Mouse (Mus musculus) c-Kit-negative CD71-positive TER-119-positive erythroid progenitor cells, embryonic 14.5 days (primary cell): Measurements from ENCODE around the gene Psmg3.

Experiments
- DNase-seq: peaks from one replicate; pipeline ENCODE4 v3.0.0-alpha.2; 2013; ENCODE audit warnings: low read depth, low spot score

The Psmg3 gene

DNA sequence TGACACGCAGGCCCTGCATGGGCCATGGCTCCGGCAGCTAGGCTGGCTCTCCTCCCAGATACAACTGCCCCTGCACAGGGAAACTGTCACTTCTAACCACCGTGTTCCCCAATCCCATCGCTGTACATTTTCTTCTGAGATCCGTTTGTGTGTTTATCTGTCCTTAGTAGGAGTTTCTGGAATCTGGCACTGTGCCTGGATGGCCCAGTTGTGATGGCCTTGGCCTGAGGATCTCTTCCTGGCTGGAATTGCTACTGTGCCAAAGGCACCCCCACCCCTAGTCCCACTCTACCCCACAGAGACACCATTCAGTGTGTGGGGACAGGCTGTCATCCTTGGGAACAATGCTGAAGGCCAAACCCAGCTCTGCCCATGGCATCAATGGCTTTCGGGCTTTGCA lies 10.7 kb downstream of the Psmg3 start:
- DNase-seq = no peak

DNA sequence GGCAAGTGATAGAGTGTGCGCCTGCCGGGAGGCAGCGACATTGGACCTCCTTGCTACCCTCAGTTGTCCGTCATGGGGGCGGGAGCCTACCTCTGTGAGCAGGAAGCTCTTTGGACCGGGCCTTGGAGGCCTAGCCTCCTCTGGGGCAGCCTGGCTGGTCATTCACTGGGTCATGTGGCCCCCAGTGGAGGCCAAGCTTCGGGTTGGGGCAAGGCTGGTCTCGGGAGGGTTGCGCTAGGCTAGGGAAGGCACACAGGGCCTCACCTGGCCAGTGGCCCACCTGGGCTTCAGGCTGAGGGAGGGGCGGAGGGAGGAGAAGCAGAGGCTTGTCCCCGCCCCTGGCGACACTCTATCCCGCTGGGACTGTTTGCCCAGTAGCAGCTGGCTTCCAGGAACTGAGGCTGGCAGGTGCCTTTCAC lies 12.7 kb downstream of the Psmg3 start:
- DNase-seq = no peak

DNA sequence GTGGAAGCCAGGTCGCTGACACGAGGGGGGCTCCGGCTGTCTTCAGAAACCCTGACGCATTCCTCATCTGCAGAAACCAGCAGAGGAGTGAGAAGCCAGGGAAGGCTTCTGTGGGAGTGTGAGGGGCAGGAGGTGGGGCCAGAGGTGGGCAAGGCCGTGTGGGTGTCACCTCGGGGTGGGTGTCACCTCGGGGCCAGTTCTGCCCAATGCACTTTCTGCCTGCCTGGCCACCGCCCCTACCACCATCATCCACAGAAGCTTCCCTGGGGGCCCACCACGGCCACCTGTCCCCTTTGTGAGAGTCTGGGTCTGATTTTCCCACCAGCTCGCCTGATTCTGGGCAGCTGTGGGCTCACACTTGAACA lies 13.6 kb downstream of the Psmg3 start:
- DNase-seq = no peak

DNA sequence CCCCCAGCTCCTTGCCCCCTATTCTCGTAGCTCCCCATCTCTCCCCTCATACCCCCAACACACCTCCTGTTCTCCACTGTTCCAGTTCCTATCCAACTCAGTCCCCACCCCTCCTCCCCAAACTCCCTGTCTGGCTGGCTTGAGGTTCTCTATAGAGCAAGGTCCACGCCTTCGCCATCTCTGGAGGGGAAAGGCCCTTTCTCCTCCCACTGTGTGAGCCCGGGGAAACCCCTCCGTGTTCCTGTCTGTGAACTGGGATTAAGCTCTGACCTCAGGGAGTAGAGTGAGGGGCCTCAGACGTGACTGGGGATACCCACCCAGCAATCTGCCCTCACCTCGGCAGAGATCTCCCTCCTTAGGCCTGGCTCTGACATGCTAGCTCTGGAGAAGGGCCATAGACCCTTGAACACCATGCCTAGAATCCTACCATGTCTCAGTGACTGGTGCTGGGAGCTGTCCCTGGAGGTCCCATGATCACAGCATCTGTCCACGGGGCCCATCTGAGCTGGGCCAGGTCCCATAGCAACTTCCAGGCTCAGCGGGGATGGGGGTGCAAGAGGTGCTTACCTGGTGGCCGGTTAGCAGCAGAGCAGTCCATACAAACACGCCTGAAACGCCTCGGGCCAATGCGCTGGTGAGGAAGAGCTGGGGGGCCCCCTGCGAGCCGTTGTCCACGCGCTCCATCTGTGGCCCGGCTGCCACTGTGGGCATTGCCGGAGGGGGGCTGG lies 14.1 kb downstream of the Psmg3 start:
- DNase-seq = no peak

DNA sequence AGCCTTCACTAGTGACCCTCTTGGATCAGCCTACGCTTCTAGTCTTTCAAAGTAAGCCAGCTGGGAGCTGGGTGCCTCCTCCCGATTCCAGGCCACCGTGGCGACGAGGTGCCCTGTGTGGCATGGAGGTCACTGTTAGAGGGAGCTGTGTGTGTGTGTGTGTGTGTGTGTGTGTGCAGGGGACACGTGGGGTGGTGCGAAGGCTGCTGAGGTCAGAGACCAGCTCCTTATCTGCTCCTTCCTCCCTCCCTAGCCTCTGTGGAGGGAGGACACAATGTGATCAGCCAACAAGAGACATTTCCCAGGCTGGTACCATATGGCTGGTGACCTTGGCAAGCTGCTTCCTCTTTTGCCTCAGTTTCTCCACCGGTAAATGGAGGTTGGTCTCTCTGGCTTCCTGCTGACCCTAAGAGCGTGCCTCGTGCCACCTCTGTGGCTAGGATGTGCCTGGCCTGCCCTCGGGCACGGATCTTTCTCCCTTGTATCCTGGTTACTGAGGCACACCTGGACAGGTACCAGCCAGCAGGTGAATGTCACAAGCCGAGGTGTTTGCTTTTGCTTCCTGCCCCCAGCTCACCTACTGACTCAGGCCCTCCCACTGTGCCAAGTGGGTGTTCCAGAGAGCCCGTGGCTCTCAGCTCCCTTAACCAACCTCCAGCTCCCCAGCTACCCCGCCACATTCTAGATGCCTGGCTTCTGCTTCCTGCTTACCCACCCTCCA lies 14.8 kb downstream of the Psmg3 start:
- DNase-seq = no peak

DNA sequence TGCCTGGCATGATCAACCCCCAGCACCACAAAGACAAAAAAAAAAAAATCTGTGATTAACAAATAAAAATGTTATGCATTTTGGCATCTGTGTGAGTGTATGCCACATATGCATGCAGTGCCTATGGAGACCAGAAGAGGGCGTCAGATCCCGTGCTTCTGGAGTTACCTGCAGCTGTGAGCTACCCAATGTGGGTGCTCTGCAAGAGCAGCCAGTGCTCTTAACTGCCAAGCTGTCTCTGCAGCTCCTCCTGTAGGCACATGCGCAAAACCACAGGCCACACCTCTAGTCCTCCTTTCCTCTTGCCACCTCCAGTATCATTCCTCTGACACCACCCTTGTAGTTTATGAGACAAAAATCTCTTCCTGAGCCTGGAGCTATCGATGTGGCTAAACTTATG lies 17.3 kb downstream of the Psmg3 start:
- DNase-seq = no peak

DNA sequence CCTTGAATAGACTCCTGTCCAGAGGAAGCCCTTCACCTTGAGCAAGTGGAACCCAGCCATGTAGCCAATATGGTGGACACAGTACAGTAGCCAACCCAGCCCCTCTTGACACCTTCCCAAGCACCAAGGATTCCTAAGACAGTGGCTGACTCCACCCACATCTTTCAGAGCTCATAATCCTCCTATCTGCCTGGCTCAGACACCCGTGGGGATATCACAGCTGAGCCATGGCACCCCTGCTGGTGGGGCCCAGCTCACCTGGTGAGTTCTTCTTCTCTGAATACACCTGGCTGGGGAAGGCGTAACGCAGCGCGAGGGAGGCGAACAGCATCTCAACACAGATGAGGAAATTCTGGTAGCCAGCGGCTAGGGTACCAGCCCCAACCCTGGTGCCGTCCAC lies 20.8 kb downstream of the Psmg3 start:
- DNase-seq = peak; percentile 66

DNA sequence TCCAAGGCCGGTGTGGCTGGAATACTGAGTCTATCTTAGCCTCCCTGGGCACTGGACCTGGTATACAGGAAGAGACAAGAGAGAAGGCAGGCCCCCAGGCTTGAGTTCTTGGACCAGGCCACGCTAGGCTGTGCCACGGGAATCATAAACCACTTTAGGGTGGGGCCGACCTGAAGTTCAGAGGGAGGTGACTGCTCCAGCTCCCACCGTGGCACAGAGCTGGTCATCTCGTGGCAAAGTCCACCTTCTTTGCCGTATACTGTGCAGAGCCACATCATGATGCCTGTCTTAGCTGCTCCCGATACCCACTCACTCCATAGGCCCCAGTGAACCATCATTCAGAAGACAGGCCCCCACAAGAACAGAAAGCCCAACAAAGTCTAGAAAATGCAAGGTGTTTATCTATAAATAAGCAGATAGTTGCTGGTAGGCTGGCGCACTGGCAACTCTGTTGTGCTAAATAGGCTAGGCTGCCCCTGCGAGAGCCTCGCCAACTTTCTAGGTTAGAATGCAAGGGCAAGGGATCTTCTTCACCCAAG lies 22.0 kb downstream of the Psmg3 start:
- peak; percentile 57 for DNase-seq

DNA sequence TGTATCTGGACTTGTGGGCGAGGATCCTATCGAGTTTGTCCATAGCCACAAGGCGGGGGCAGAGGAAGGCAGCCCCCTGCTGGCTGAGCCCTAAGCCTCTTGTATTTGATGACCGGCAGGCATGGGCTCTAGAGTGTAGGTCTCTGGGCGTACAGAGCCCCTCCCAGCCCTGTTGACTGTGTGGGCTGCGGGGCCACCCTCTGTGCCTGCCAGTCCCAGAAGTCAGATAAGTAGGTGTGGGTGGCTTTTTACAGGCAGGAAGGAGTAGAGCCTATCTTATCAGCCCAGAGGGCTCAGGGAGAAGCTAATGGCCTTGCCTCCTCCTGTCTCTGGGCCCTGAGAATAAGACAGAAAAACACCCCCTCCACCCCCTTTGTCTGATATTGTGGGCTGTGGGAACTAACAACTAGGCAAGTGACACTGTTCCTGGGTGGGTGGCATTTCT lies 22.6 kb downstream of the Psmg3 start:
- peak; percentile 79 for DNase-seq

DNA sequence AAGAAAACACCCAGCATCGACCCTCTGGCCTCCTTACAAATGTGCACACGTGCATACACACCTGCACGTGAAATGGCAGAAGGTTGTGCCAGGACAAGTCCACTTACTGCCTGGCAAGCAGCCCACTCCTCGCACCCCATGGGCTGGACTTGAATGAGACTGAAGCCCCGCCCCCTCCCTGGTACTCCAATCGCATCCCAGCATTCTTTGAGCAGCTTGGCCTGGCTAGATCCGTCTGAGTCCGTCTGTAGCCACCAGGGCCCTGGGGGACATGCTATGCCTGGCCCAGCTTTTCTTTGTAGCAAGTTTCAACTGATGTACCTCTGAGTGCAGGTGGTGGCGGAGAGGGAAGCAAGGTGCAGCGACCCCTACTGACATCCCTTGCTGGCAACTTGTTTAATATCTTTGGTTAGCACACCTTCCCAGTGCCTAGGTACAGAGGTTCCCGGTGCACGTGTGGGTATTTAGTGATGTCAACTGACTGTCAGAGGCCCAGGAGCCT lies 23.0 kb downstream of the Psmg3 start:
- DNase-seq = peak; percentile 72

DNA sequence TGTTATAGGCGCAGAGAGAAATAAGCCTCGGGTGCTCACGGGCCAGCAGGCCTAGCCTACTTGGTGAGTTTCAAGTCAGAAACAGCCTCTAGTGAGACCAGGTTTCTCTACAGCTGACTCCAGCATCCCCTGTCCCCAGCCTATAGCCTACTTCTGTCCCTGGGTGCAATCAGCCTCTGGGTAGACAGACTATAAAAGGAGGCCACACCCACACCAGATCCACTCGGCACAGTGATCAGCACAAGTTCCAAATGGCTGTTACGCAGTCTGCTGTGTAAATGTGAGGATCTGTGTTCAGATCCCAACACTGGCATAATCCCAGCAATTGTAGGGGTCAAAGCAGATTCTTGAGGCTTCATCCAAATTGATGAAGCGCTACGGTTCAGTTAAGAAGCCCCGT lies 23.5 kb downstream of the Psmg3 start:
- DNase-seq = peak; percentile 65

DNA sequence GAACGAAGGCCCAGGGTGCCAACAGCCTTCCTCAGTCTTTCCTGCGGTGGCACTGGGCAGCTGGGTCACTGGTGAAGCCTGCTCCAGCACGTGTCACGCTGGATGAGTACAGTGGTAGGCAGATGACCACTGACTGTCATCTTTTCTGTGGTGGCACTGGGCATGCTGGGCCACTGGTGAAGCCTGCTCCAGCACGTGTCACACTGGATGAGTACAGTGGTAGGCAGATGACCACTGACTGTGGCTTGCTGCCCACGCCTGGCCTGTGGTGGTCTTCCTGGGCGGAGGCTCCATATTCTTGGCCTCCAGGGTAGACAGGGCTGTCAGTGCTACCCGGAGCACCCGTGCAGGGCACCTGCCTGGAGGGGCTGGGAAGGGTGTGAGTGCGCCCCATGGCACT lies 24.8 kb downstream of the Psmg3 start:
- no peak for DNase-seq

DNA sequence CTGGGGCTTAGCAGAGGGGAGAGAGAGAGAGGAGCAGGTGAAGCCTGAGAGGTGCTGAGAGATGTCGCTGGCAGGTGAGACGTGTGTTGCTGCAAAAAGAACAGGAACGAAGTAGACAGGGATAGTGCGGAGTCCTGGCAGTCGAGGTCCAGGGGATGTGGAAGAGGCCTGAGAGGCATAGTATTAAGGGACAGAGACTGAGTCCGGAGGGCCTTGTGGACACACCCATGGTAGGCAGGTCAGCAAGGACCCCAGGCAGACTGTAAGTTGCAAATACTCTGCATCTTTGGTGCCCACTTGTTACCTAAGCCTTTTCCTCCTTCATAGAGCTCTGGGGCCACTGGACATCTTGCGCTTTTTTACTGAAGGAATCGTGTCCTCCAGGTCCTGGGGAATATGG lies 25.5 kb downstream of the Psmg3 start:
- no peak for DNase-seq

DNA sequence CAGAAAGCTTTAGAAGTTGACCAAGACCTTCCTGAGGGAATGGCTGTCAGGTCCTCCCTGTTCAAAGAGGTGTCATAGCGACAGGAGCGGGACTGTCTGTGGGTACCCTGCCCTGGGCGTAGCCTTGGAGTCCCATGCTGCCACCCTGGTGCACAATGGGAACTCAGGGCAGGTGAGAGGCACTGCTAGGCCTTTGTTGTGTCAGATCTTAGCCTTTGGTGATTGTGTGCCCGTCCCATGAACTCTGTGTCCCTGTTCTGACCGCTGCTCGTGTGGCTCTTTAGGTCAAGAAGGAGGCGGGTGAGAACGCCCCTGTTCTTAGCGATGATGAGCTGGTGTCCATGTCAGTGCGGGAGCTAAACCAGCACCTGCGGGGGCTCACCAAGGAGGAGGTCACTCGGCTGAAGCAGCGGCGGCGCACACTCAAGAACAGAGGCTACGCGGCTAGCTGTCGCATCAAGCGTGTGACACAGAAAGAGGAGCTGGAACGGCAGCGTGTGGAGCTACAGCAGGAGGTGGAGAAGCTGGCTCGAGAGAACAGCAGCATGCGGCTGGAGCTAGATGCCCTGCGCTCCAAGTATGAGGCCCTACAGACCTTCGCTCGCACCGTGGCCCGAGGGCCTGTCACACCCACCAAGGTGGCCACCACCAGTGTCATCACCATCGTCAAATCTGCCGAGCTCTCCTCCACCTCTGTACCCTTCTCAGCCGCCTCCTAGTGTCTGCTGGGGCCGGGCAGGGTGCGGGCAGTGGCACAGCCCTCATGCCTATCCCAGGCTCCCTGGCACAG lies 26.7 kb downstream of the Psmg3 start:
- DNase-seq = no peak

DNA sequence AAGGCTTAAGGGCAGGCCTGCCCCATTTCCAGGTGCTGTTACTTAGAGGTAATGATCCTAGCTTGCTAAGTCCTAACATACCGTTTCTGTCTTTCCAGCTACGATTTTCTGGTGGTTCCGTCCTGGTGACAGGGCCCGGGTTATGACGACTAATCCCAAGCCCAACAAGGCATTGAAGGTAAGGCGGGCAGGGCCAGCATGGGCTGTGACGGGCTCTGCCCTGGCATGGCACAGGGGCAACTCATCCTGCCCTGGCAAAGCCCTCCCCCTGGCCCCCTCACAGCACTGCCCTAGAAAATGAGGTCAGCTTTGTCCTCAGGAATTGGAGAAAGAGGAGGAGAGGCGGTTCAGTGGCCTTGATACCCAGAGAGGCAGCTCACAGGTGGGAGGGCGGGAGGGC lies 27.6 kb downstream of the Psmg3 start:
- no peak for DNase-seq

DNA sequence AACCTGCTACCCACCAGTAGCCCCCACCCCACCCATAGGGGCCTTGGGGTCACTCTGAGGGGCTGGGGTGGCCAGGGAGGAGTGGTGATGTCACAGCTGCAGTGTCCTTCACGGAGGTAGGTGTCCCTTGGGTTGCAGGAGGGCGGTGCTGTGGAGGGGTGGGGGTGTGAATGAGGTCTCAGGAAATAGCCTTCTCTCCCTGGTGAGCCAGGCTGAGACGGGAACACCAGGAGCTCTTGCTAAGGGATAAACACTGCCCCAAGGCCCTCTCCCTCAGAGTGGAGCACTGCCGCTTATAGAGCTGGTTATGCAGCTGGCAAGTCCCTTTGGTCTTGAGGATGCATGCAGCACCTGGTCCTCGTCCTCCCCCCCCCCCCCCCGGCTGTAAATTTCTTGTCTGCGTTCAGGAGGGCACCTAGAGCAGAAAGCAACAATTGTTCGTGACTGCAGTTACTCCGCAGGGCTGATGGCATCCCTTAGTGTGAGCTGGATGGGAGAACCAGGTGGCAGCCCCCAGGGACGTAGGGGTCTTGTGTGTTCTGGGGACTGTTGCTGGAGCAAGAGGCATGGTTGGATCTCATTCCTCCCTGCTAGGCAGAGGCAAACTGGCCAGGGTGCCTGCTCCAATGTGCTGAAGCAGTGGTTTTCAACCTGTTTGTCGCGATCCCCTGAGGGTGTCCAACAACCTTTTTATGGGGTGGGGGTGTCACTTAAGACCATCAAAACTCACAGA lies 28.4 kb downstream of the Psmg3 start:
- DNase-seq = no peak

DNA sequence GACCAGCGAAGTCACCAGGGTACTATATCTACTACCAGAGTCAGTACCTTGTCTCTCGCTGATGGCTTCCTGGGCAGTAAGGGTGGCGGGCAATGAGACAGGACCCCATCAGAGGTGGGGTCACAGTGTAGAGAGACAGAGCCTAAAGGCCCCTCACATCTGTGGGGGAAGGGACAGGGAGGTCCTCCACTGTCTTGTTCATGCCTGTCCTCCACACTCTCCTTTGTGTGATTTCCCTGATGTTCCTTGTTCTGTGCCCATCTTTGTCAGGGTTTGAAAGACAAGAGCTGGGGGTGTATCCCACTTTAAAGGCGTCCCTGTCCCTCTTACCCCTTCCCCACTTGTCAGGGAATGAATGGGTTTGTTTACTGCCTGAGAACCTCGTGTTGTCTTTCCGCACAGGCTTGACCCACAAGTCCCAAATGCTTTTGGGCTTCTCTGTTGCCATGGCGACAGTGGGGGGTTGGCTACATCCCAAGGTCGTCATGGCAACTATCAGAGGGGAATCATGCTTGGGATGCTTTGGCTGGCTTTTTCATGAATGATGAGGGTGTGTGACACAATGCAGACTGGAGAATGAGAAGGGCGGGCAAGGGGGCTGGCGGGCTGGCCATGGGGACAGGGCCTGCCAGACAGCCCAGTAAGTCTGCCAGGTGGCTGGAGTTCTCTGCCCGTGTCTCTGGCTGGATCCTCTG lies 29.1 kb downstream of the Psmg3 start:
- DNase-seq = no peak

DNA sequence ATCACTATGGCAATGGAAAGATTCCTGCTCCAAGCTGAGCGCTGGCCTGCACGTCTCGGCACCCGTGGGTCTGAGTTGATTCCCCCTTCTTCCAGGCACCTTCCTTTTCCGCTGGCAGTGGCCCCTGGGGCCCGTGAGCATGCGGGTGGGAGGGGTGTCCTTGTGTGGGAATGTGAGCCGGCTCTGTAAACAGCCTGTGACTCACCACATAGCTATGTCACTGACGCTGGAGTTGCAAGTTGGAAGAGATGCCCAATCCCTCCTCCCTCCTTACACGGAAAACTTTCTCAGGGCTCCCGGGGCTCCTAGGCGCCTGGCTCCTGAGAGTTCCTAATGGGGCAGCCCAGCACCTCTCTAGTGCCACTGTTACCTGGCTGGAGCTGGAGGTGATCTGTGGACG lies 29.8 kb downstream of the Psmg3 start:
- DNase-seq = no peak

DNA sequence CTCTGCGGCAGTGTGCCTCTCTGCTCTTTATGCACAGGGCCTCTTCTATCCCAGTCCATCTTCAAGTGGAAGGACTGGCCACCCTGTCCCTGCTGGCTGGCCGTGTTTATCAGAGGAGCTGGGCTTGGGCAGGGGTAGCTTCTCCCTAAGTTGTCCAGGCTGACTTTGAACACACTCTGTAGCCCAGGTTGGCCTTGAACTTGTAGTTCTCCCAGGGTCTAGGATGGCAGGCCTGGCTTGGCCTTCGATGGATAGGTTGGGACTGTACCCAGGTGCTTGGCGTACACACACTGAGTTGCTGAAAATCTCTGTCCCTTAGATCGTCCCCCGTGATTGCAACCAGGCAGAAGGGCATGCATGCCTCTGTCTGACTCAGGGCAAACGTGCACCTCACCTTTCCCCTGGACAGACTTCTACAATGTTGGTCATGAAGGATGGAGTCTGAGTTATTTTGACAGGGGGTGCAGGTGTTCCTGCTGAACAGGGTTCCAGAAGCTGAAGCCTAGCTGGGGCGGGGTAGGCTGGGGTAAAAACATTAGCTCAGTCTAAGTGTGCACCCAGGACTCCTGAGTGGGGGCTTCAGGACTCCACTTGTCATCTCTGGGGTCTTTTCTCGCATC lies 30.6 kb downstream of the Psmg3 start:
- DNase-seq = no peak

DNA sequence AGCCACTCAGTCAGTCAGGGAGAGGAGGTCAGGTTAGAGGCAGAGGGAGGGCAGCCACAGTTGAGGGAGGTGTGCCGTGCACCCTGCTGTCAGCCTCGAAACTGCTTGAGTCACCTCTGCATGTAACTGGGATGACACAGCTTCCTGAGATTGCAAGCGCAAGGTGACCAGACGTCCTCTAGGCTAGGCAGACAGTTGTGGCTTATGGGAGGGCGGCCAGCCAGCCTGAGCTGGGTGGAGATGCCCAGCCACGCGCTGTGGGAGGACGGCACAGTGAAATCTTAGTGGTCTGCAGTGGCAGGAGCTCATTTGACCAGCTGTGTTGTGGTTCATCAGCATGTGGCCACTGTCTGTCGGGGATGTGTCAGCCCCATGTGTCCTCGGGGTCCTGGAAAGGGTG lies 31.7 kb downstream of the Psmg3 start:
- DNase-seq = no peak
